Mouse (Mus musculus) stomach, postnatal 0 days (tissue): ENCODE data around the gene Mcm10.

Source experiments
- CTCF ChIP-seq: IDR thresholded peaks from 2 replicates; pipeline ENCODE4 v1.5.1; 2016; ENCODE audit warnings: antibody characterized with exemption, low read depth, mild to moderate bottlenecking, moderate library complexity
- EP300 ChIP-seq: optimal IDR thresholded peaks from 2 replicates; pipeline ENCODE3; 2016; ENCODE audit warnings: antibody characterized with exemption

- TF ChIP-seq CTCF (no peak), EP300 (no peak)
Measured at GRCm38 (mm10) chr2:4969083-4969482, 43.5 kb downstream of the Mcm10 start.
